Mouse (Mus musculus) gastrocnemius, postnatal 25 days (tissue): Measurements from ENCODE around the gene Tspan13. TPM values are rescaled to one million over a fixed set of nuclear protein-coding genes. Genes with fewer than 3 reads are reported as not detected.

Experiments used
- DNase-seq: peaks from one replicate; pipeline ENCODE4 v3.0.0; 2022
- long read RNA-seq, 2 experiments: library from polyadenylated mRNA; stranded (forward); transcript quantifications; one replicate each; pipeline ENCODE4 v2.0.0; 2021
- total RNA-seq, 2 experiments: library from RNA; stranded (reverse); gene quantifications; 1 replicate in 1 of 2; 2 replicates in 1 of 2; pipeline ENCODE4 v1.2.3; 2021

Gene Tspan13
- total RNA-seq: 10 to 100 TPM; 21.6 to 26.7 TPM
- long read RNA-seq, experiment 1, transcript Tspan13-201 (6 exons, 1,932 nt): major isoform, 40 of 56 reads
- long read RNA-seq, experiment 1, partial matches to known transcripts: 14 of 56 reads
- long read RNA-seq, experiment 1, other reads (novel, unspliced or antisense): 2 of 56 reads
- long read RNA-seq, experiment 2, transcript Tspan13-201 (6 exons, 1,932 nt): major isoform, 87 of 95 reads
- long read RNA-seq, experiment 2, partial matches to known transcripts: 0 of 95 reads
- long read RNA-seq, experiment 2, other reads (novel, unspliced or antisense): 8 of 95 reads

DNA sequence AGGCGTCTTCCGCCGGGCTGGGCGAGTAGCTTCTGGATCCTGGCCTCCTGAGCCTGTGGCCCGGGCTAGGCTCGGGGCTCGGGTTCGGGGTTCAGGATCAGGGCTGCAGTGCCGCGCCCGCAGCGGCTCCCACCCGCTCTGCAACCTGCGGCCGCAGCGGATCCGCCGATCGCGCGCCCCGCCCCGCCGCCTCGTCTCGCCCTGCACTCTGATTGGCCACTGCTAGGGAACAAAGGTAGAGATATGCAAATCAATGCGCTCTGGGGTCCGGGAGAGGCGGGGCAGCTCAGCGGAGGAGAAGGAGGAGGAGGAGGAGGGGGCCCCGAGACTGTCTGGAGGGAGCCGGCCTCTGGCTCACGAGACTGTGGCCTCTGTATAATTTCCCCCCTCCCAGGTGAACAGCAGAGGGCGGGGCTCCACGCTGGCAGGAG, at the start of gene Tspan13:
Gene Tspan13 (minus strand): TSS at position 153 of the 431 bp plus-strand sequence.
- peak; percentile 85 for DNase-seq

DNA sequence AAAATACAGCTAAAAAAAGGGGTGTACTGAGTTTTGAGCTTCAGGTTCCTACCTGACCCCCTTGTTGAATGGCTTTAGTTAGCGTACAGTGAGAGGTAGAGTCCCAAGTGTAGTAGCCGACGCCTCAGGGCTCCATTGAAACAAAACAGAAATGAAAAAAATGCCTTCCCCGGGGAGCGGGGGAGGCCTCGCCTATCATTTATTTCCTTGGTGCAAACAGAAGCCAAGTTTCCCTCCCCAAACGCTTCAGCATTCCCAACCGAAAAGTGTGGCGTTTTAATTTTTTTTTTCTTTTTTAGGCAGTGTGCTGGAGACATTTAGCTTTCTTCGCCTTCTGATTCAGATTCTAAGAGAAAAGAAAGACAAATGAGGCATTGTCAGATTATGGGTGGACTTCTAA, 49.7 kb upstream of the Tspan13 start:
- no peak for DNase-seq

DNA sequence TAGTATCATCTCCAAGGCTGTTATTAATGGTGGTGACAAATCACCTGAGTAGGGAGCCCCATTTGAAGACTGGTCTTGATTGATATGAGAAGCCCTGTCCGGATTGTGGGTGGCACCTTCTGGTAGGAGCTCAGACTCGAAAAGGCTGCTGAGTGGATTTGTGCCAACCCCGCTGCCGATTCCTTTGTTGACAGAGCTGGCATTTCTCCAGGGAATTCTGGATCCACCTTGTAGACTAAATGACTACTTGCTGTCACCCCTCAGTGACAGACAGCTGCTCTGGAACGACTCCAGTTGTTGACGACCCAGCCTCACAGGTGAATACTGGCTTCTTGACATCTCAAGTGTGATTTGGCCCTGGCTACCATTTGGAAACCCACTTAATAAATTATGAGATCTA, 46.9 kb upstream of the Tspan13 start:
- no peak for DNase-seq

DNA sequence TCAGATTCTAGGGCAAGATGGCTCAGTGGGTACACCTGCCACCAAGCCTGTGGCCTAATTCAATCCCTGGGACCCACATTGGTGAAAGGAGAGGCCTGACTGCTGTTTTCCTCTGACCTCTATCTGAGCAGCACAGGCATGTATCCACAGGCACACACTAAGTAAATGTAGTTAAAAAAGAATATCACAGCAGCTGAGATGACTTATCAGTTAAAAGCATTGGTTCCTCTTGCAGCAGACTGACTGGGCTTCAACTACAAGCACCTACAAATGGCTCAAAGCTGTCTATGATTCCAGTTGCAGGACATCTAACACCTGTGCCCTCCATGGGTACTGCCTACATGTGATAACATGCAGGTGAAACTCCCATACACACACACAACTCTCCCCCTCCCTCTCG, 46.5 kb upstream of the Tspan13 start:
- DNase-seq: no peak

DNA sequence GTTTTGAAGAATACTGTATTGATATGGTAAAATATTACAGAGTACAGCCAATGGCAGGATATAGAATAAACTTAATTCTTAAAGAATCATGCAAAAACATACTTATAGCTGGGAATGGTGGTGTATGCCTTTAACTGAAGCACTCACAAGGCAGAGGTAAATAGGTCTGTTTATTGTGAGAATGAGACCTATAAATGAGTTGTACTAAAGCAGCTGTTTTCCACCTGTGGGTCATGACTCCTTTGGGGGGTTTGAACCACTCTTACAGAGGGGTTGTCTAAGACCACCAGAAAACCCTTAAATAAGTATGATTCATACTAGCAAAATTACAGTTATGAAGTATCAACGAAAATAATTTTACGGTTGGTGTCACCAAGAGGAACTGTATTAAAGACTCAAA, 43.1 kb upstream of the Tspan13 start:
- DNase-seq: no peak

DNA sequence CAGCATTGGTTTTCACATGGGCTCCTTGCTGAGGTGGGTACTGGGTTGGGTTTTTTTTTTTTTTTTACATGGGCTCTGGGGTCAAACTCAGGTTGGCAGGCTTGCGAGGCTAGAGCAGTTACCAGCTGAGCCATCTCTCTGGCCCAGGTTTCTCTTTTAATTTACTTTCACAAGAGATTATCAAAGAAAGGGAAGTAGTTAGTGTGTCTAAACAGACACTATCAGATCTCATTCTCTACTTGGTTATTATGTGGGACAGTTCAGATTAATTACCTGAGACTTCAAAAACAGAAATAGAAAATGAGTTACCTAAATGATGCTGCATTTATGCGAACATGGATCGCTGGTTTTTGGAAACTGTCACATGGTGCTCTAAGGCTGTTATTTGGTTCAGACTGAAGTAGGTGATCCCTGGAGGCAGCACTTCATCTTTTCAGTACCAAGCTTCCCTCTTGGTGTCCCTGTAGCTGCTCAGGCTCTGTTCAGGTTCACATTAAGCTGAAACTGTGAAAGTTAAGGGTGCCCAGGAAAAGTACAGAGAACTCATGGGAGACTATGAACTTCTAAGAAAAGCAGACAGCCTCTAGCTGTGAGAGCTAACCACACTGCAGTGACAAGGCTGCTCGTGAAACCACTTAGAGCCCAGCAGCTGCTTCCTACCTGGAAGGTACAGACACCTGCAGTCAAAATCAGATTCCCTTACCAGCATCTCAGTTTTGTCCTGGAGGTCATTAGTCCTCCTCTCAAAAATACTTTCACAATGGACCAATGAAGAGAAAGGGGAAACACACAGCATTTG, 36.0 kb upstream of the Tspan13 start:
- no peak for DNase-seq

DNA sequence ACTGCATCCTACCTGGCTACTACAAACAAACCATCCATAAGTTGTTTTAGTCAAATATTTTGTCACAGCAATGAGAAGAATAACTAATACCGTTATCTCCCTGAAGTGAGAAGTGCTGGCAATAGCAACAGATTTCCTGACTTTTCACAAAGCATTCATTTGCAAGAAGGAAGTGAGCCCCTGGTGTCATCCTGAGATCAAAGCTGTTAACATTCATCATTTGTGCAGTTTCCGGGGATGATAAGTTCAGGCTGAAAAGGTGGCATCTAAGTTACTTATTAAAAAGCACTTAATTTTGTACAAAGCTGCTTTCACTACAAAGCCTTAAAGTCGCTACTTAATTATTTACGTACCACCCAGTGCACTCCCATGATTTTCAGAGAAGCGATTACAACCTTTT, 30.6 kb upstream of the Tspan13 start:
- DNase-seq: no peak

DNA sequence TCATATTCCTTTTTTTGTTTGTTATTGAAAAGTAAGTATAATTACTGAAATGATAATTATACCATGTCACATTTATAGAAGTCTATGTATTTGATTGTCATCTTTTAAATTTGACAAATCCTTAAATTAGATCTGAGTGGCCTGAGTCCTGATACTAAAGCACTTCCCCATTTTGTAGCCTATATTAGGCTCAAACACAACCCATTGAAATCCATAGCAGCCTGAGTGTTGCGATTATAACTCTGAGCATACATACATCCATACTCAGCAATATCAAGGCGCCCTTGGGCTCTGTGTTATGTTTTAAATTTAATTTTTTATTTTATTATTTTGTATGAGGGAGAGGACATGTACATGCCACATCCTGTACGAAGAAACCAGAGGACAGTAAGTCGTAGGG, 27.9 kb upstream of the Tspan13 start:
- DNase-seq: no peak

DNA sequence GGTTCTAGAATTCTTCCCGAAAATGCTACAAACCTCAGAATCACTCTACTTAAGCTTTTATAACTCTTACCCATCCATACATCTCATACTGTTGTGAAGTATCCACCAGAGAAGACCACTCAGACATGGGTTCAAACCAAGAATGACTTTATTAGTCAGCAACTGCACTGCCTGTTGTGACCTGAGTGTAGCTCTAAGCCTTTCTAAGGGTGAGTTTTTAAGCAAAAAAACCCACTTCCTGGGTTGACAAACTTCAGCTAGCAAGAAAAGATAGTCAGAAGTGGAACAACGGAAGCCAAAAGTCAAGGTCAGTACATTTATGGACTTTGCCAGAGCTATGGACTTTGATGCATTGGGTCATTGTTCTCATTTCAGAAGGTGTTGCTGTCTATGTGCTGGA, 25.2 kb upstream of the Tspan13 start:
- no peak for DNase-seq

DNA sequence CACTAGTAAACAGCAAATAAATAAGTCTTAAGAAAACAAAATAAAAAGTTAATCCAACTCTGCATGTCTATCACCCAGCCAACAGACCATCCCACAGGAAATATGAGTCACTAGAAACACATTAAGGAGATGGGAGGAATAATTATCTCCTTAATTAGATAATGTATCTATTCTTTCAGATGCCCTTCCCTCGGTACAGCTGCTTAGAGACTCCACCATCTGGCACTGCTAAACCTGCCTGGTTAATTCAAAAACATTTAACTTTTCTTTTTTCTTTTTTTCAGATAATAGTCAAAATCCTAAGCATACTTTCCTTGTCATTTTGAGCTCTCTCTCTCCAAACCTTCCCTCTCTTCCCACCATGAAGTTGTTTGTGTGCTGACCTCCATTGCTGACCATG, 23.6 kb upstream of the Tspan13 start:
- no peak for DNase-seq

DNA sequence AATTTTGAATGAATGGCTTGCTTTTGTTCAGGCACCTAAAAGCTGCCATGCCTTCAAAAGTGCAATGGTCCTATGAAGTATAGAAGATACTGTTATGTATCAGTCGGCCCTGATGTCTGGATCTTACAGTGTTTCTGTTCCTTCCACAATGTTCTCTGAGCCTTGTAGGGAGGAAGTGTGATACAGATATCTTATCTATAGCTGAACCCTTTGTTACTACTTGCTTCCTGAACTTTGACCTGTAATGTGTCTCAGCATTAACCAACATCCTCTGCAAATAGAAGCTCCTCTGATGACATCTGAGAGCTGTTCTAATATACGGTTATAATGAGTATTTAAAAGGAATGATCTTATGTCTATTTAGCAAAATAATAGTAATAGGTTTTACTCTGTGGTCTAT, 15.4 kb upstream of the Tspan13 start:
- DNase-seq: no peak

DNA sequence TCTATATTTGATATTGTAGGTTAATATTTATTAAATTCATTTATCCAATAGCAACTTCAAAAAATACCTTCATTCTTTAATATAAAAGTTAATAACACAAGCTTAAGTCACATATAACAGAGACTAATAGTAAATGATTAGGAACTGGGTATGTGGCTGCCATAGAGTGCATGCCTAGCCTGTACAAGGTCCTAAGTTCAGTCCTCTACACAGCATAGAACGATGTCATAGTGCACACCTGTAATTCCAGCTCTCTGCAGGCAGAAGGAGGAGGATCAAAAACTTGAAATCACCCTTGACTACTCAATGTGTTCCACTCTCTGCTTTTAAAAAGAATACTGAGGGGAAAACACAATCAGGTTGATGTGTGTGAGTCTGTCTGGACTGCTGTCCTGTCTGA, 8.0 kb upstream of the Tspan13 start:
- DNase-seq: no peak

DNA sequence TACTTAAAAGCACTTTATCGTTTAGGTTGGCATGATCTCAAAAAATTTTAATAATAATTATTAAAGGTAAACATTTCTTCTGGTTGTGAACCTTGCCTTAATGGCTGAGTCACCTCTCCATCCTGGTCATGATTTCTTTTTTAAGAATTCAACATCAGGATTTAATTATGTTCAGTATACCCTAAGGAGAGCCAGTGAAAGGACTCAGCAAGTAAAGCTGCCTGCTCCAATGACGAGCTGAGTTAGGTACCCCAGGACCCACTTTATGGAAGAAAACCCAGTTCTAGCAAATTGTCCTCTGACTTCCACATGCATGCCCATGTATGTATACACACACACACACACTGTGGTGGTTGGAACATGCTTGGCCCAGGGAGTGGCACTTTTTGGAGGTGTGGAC, 5.3 kb upstream of the Tspan13 start:
- DNase-seq: no peak

DNA sequence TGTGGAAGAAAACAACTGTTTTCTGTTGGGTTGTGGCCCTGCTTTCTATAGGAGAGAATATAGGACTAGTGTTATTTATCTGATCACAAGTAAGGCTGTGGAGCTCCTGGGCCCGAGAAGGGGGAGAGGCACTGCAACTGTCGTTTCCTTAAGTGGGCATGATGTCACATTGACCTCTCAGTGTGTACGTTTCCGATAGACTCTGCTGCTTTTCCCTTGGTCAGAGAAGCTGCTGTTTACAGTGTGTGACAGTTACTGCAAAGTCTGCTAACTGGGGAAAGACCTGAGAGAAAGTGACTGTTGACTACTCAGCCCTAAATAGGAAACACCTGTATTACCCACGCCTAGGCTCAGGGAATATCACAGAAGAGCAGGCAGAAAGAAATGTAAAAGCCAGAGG, 3.9 kb upstream of the Tspan13 start:
- no peak for DNase-seq

DNA sequence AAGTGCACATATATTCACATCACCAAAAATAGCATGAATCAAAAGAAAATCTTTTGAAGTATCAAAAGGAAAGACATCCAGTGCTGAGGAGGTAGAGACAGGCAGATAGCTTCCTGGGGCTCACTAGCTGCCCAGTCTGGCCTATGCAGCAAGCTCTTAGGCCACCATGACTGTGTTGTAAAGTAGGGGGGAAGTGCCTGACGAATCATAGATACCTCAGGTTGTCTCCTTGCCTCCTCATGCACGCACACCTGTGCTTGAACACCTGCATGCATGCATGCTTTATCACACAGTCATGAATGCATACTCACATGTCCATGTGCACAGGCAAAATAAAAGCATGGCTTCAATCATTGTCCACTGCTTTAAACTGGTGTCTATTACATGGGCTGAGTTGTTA, 2.4 kb upstream of the Tspan13 start:
- no peak for DNase-seq

DNA sequence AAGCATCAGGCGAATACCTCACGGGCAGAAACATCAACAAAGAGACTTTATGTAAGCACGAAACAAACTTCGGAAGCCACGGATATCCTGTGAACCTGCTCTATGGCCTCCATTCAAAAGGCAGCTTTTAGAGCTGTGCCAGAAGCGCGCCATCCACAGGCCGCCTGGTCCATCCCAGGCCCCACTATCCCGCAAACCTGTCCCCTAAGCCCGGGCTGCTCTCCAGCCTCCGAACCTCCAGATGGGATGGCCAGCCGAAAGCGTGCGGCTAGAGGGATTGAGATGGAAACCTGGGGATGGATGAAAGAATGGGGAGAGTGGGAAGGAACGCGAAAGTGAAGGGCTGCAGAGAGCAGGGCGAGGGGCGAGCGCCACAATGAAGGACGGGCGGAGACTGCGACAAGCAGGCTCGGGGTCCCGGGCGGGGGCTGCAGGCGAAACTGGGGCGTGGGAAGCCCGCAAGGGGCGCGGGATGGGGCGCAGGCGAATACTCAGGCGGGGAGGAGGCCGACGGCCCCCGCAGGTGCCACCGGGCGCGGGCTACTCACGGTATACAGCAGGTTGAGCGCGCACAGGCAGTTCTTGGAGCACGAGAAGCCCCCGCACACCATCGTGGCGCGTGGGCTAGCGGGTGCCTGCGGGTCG, 475 bp downstream of the Tspan13 start:
- DNase-seq: peak; percentile 55

DNA sequence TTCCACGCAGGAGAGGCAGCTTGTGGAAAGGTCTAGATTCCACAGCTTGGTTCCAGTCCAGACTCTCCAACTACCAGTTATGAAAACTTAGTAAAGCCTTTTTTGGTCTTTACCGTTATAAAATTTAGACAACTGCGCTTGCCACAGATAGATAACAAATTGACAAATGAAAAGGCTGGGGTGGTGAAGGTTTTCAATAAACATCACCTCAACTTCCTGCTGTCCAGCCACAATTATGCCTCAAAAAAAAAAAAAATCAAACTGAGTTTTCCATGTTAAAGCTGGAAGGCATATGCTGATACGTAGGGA, 1.1 kb downstream of the Tspan13 start:
- no peak for DNase-seq

DNA sequence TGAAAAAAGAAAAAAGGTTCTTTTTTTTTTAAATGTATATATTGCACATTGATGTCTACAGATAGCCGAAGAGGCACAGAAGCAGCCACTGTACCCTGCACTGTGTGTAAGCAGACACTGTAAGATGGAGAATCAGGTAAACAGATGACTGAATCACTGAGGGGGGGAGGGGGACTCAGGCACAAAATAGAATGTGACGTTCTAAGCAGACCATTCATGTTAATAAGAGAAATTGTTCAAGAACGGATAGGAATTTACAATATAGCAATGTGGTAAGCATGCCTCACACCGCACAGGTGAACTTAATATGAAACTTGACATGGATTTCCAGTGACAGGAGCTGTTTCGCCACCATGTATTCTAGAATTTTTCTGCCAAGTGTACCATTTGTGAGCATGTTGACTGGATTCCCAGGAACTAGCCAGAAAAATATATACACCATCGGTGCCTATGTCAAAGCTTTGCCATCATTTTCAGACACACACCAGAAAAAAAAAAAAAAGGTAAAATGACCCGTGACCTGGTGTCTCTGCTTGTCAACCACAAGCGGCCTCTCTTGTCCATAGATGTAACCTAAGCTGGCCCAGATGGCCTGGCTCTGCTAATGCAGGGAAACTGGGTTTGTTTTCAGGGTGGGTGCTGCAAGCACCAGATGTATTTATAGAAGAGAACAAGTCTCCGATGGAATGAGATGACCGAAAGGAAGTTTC, 1.6 kb downstream of the Tspan13 start:
- DNase-seq: no peak

DNA sequence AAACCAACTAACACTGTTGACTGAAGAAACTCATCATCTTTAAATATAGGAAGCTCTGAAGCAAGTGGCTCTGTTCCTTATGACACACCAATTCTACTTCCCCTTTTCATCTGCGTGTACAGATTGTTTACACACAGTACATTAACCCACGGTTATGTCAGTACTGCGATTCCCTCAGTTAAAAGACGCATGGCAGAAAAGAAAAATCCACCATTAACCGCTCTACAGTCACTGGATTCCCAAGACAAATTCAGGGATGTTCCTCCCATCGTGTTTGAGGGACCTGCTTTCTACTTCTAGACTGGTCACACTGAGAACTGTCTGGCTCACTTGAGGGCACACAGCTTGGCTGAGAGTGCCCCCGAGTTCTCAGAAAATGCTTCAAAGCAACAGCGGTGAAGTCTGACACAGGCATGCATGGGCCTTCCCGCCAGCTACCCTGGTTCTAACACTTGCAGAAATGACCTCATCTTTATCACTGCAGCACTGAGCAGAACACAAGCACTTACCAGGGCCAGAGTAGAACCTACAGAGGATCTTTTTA, 2.7 kb downstream of the Tspan13 start:
- DNase-seq: no peak

DNA sequence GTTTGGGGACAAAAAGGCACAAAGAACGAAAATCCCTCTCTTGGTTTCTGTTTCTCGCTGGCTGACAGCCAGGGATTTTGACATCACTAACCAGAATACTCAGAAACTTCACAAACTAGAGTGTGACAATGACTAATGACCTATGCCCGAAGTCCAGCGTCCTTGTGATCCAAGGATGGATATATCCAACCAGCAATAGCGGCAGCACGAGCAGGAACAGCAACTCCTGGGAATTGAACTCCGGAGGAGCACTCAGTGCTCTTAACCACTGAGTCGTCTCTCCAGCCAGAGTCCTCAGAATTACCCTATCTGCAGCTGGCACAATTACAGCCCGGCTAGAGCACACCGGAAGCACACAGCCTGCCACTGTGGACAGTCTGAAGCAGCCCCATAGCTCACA, 5.5 kb downstream of the Tspan13 start:
- DNase-seq: no peak

DNA sequence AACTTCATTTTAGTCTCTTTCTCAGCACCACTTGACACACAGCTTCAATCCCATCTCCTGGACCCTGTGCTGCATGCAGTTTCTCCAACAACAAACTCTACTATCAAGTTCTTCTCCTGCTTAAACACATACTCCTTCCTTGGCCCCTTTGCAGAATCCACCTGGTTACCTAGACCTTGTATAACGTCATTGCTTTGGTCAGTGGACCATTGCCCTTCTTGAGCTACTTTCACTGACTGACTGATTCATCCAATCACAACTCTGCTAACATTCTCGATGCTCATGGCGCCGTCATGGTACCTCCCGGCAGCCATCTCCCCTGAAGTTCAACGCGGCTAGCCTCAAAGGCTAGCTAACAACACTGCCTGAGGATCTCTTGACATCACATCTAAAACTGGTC, 6.2 kb downstream of the Tspan13 start:
- DNase-seq: no peak

DNA sequence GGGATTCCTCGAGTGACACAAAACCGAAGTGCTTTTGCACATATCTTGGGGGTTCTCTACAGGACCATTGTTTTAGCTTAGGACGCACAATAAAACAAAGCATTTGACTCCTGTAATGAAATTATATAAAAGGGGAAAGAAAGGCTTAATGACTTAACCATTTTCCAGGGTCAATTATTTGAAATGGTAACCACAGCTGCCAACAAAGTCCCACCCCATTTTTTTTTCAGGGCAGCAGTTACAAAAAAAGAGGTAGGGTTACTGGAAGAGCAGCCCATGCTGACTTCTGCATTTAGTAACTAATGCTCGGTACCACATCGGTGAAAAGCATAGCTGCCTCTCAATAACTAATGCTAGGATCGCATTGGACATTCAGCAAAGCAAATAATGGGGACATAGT, 6.8 kb downstream of the Tspan13 start:
- DNase-seq: no peak

DNA sequence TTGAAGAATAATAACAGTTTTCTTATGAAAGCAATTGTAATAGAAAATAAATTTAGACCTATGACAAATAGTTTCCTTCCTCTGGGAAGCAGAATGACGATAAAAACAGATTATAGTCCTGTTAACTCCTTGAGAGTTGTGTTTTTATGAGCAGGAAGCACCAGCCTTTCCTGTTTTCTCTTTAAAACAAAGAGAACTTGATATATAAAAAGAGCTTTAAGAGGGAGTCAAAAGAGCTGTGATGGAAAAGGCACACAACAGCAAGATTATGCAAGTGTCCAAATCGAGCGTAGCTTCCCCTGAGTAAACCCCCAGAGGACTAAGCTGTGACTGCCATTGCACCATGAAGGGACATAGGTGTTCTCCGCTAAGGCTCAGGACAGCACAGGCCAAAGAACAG, 9.9 kb downstream of the Tspan13 start:
- no peak for DNase-seq
